Comparison of ENCODE assay signal across 8 mouse cellular contexts in genomic region chr7:24400082-24400452, GRCm38 (mm10). TPM values are rescaled to one million over a fixed set of nuclear protein-coding genes. Genes with fewer than 3 reads are reported as not detected.
DNase-seq lines count a peak whose midpoint lies in the region; ATAC-seq and TF ChIP-seq lines count a peak whose summit lies in the region.

No protein-coding gene starts in this region.

- H3K4me3 ChIP-seq in limb, embryonic 15.5 days = peak overlapping the region; percentile 68
- H3K4me3 ChIP-seq in stomach, postnatal 0 days (ENCODE audit: low read depth, low read length) = peak overlapping the region; percentile 60

- ATAC-seq in frontal cortex, adult (ENCODE audit: low TSS enrichment) = 0 out of 2 replicates have a peak, but pooled peaks have one; percentile 4
- peak; percentile 4; the same call in 1 of the 2 replicates for ATAC-seq in limb, embryonic 15.5 days (ENCODE audit: insufficient number of reproducible peaks, low FRiP score, low TSS enrichment, low read depth)
- no peak for ATAC-seq in stomach, postnatal 0 days (ENCODE audit: low FRiP score, low TSS enrichment)

- no peak for DNase-seq in frontal cortex, postnatal 25 days (ENCODE audit: low spot score in 2 of 2)
- peak; percentile 39 for DNase-seq in spleen, adult 12 weeks (ENCODE audit: low spot score)
- no peak for DNase-seq in spleen, postnatal 36 days (ENCODE audit: low spot score in 2 of 2)
- no peak for DNase-seq in stomach, postnatal 0 days (ENCODE audit: low spot score)
- DNase-seq in c-Kit-positive CD71-positive TER-119-positive erythroid progenitor cells, embryonic 14.5 days (ENCODE audit: low spot score) = no peak
- DNase-seq in gastrocnemius, postnatal 14 days = no peak

- intact Hi-C loops in gastrocnemius, postnatal 14 days (cut with DNase I; ENCODE audit: low total_unique reads) = no loop called here

- 11% methylated on average over 3 of the region's 3 CpGs for WGBS in limb, embryonic 15.5 days
- WGBS in stomach, postnatal 0 days = 8% methylated on average over 3 of the region's 3 CpGs

- H3K4me1 ChIP-seq in limb, embryonic 15.5 days = peaks cover 11% of the 10 kb centered on the region
- 0 out of 2 replicates have a peak, but pooled peaks cover 2% of the 10 kb centered on the region for H3K4me1 ChIP-seq in stomach, postnatal 0 days (replicated peaks; ENCODE audit: control insufficient read depth, insufficient read depth)

- H3K36me3 ChIP-seq in limb, embryonic 15.5 days = peaks cover 17% of the 10 kb centered on the region
- H3K36me3 ChIP-seq in stomach, postnatal 0 days (ENCODE audit: control insufficient read depth, insufficient read depth, low read length) = no peaks in the 10 kb centered on the region

- H3K4me2 ChIP-seq in limb, embryonic 15.5 days = peak overlapping the region; percentile 57
- peak overlapping the region; percentile 55 for H3K4me2 ChIP-seq in stomach, postnatal 0 days (replicated peaks; ENCODE audit: low read depth)

- H3K9ac ChIP-seq in limb, embryonic 15.5 days = peak overlapping the region; percentile 55; the same call in 1 of the 2 replicates
- peak overlapping the region; percentile 79 for H3K9ac ChIP-seq in stomach, postnatal 0 days (ENCODE audit: low read length)

- H3K27me3 ChIP-seq in limb, embryonic 15.5 days = no peaks in the 10 kb centered on the region
- no peaks in the 10 kb centered on the region for H3K27me3 ChIP-seq in stomach, postnatal 0 days (ENCODE audit: control insufficient read depth, insufficient read depth, low read length)

- no peaks in the 10 kb centered on the region for H3K9me3 ChIP-seq in limb, embryonic 15.5 days
- H3K9me3 ChIP-seq in stomach, postnatal 0 days (ENCODE audit: control insufficient read depth, low read length) = no peaks in the 10 kb centered on the region

- no peak for TF ChIP-seq CTCF in stomach, postnatal 0 days (IDR thresholded peaks at IDR 0.05; ENCODE audit: low read depth)

- TF ChIP-seq EP300 in stomach, postnatal 0 days (optimal IDR thresholded peaks at IDR 0.05) = no peak

- H3K27ac ChIP-seq in limb, embryonic 15.5 days = peak overlapping the region; percentile 98
- H3K27ac ChIP-seq in stomach, postnatal 0 days (replicated peaks) = peak overlapping the region; percentile 98

RNA-seq across cellular contexts. Expression of gene Smg9, which starts 0.6 kb away (rescaled TPM):
- 23.2 and 23.6 TPM in 2 replicates for polyA plus RNA-seq in limb, embryonic 15.5 days (2015; fragmentation: Nextera tagmentation; extraction: Ambion mirVana)
- polyA plus RNA-seq in stomach, postnatal 0 days (2015; fragmentation: Nextera tagmentation; extraction: Ambion mirVana) = 14.1 and 14.4 TPM in 2 replicates
- 1 to 10 TPM; 9.2 to 9.5 TPM for total RNA-seq in gastrocnemius, postnatal 14 days (2021)

RNA-seq across cellular contexts. Expression of gene Kcnn4, which starts 30.0 kb away (rescaled TPM):
- polyA plus RNA-seq in limb, embryonic 15.5 days (2015; fragmentation: Nextera tagmentation; extraction: Ambion mirVana) = 3.0 and 3.4 TPM in 2 replicates
- polyA plus RNA-seq in stomach, postnatal 0 days (2015; fragmentation: Nextera tagmentation; extraction: Ambion mirVana) = 15.5 and 17.0 TPM in 2 replicates
- under 1 TPM; 0.29 to 0.33 TPM for total RNA-seq in gastrocnemius, postnatal 14 days (2021)

RNA-seq across cellular contexts. Expression of gene Lypd5, which starts 51.1 kb away (rescaled TPM):
- polyA plus RNA-seq in limb, embryonic 15.5 days (2015; fragmentation: Nextera tagmentation; extraction: Ambion mirVana) = 55.8 and 59.7 TPM in 2 replicates
- 196 and 201 TPM in 2 replicates for polyA plus RNA-seq in stomach, postnatal 0 days (2015; fragmentation: Nextera tagmentation; extraction: Ambion mirVana)
- total RNA-seq in gastrocnemius, postnatal 14 days (2021) = not detected

RNA-seq across cellular contexts. Expression of gene Irgc1, which starts 52.0 kb away (rescaled TPM):
- 0.17 TPM in 1 of 2 replicates, not detected in the other for polyA plus RNA-seq in limb, embryonic 15.5 days (2015; fragmentation: Nextera tagmentation; extraction: Ambion mirVana)
- polyA plus RNA-seq in stomach, postnatal 0 days (2015; fragmentation: Nextera tagmentation; extraction: Ambion mirVana) = 0.05 and 0.10 TPM in 2 replicates
- total RNA-seq in gastrocnemius, postnatal 14 days (2021) = under 1 TPM in 1 of 2 experiments, not detected in 1; 0.12 TPM
